Mouse (Mus musculus) megakaryocyte, embryonic 14.5 days (primary cell): ENCODE measurements at regions not wholly inside any gene's neighbourhood (a gene's known extent, or its start where the extent isn't known, plus 50 kb on each side); places are given as distances from the start of the nearest gene placed in this dataset.

ENCODE experiments used
- FLI1 ChIP-seq: IDR thresholded peaks from 2 replicates; pipeline ENCODE4 v1.6.1; 2012; ENCODE audit warnings: low read length, inconsistent platforms, mixed read lengths
- GATA1 ChIP-seq: IDR thresholded peaks from 3 replicates; pipeline ENCODE4 v1.6.1; 2012; ENCODE audit warnings: mixed read lengths, low read length, inconsistent platforms, borderline replicate concordance

DNA sequence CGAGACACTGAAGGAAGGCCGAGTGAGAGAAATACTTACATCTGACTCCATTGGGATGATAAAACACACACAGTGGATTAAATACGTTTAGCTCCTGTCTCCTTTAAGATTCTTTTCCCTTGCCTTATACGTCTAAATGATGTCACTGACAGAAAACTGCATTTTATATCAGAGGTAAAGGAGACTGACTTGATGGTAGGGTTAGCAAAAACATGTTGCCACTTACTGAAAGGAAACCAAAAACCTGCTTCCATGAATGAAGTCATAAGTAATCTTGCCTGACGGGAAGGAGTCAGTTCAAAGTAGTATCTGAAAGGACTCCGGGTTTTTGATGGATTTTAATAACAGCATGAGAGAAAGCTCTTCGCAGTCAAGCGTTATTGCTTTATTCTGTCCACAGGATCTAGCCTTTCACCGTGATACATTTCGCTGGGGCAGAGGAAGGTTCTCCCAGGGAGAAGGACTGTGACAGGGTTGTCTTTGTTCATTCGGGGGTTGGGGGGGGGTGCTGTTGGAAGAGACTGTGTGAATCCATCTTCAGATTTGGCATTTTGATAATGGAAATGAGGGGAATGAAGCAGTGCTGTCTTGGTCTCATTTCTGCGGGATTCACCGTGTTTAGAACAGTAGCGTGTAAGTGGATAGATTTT is 553.7 kb downstream of the Tmtc2 start:
- TF ChIP-seq GATA1 (no peak), FLI1 (no peak)
